Mouse (Mus musculus) G1E (cell line): ENCODE measurements around the gene Nod2. TPM values are rescaled to one million over a fixed set of nuclear protein-coding genes. Genes with fewer than 3 reads are reported as not detected.

Experiments used
- ATAC-seq: 2 replicates; pipeline ENCODE4 v1.8.0; 2016; ENCODE audit warnings: mild to moderate bottlenecking; ENCODE audit not compliant: insufficient number of reproducible peaks, poor library complexity, low FRiP score, severe bottlenecking; ENCODE audit errors: extremely low read depth
- DNase-seq: peaks from one replicate; pipeline ENCODE4 v3.0.0; 2012; ENCODE audit warnings: low spot score
- H3K27me3 ChIP-seq: 2 replicates; pipeline ENCODE4 v1.6.1; 2012; ENCODE audit warnings: mild to moderate bottlenecking, low read length, inconsistent platforms; ENCODE audit not compliant: insufficient read depth
- H3K36me3 ChIP-seq: replicated peaks from 2 replicates; pipeline ENCODE3; 2012; ENCODE audit warnings: mild to moderate bottlenecking, inconsistent platforms
- H3K4me1 ChIP-seq: 2 replicates; pipeline ENCODE4 v1.6.1; 2012; ENCODE audit warnings: low read depth, low read length, inconsistent platforms, mixed read lengths; ENCODE audit not compliant: insufficient read depth
- H3K4me3 ChIP-seq: 2 replicates; pipeline ENCODE4 v1.5.1; 2012; ENCODE audit warnings: low read depth, mild to moderate bottlenecking, inconsistent platforms, low read length, moderate library complexity, mixed read lengths
- H3K9me3 ChIP-seq: replicated peaks from 2 replicates; pipeline ENCODE4 v1.6.1; 2012; ENCODE audit warnings: inconsistent platforms
- CTCF ChIP-seq: IDR thresholded peaks from 2 replicates; pipeline ENCODE4 v1.5.1; 2012; ENCODE audit warnings: low read depth, low read length, inconsistent platforms, mixed read lengths
- GATA1 ChIP-seq: IDR thresholded peaks from 2 replicates; pipeline ENCODE4 v1.6.1; 2012; ENCODE audit warnings: borderline replicate concordance, low read length, inconsistent platforms, mixed read lengths
- GATA2 ChIP-seq: IDR thresholded peaks from 2 replicates; pipeline ENCODE4 v1.6.1; 2012; ENCODE audit warnings: low read depth, low read length, inconsistent platforms, borderline replicate concordance
- POLR2AphosphoS5 ChIP-seq: IDR thresholded peaks from 2 replicates; pipeline ENCODE4 v1.6.1; 2012; ENCODE audit warnings: low read depth, low read length, inconsistent platforms; ENCODE audit not compliant: insufficient replicate concordance
- TAL1 ChIP-seq: conservative IDR thresholded peaks from 2 replicates; pipeline ENCODE4 v1.6.1; 2012; ENCODE audit warnings: low read depth, low read length, inconsistent platforms, mixed read lengths
- polyA plus RNA-seq: library from polyadenylated mRNA; stranded (reverse); fragments of >175 nt; gene quantifications from 2 replicates; pipeline ENCODE4 v1.2.3, GENCODE M21; 2012
- total RNA-seq, 2 experiments: library from RNA; stranded (forward) in 1 of 2; stranded (reverse) in 1 of 2; fragments of 200-1000 nt in 1 of 2; fragments of >200 nt in 1 of 2; fragmentation: Nextera tagmentation in 1 of 2; gene quantifications; 2 replicates each; pipeline ENCODE4 v1.2.3; 2014 to 2017

Nod2 gene
- total and polyA plus RNA-seq, 3 experiments: 0.07 to 1.1 (median 0.22) TPM

DNA sequence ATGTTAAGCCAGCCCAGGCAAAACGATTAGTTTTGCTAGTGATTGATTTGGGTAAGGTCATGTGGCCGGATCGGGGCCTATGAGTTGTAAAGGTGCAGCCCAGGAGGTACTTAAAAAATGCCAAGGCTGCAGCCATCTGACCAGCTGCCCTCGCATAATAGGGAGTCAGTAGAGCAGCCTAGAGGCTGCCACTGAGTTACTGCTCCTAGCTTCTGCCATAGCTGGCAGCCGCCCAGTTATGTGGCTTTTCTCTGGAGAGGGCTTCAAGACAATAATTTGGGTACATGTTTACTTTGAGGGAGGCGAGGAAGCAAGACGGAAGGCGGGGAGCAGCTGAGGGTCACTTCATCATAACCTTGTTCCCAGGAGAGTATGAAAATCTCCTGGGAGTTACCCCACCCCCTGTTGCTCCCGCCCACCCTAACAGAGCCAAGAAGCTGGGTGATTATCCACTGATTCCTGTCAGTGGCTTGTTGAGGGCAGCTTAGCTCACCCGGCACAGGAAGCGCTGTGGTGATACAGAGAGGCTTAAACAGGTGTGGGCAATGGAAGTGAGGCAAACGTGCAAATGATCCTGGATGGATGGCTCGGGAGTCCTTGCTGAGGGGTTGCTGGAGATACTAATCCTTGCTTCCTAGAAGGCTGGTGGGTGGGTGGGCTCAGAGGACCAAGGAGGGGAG, 41.6 kb upstream of the Nod2 start:
- no peak for ATAC-seq
- DNase-seq: no peak
- H3K36me3 ChIP-seq: no peaks in the 10 kb centered on the region
- no peak overlapping the region for H3K4me3 ChIP-seq
- H3K4me1 ChIP-seq: no peaks in the 10 kb centered on the region
- H3K9me3 ChIP-seq: no peaks in the 10 kb centered on the region
- TF ChIP-seq POLR2AphosphoS5 (no peak), CTCF (no peak), GATA1 (no peak)
- H3K27me3 ChIP-seq: no peaks in the 10 kb centered on the region

DNA sequence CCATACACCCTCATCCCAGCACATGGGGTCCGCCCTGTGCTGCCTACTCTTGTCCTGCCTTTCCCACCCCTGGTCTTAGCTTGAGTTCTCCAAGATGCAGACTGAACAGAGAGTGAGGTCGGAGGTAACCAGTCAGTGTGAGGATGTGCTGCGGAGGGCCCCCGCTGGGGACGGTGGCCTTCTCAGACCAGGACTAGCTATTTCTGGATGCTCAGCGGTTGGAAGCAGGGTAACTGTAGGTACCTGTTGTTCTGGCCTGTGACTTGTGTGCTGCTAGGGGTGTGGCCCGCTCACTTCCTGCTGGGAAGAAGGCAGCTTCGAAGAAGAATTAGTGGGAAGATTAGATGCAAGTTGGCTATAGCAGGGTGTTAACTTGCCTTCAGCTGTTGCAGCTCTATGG, 38.1 kb upstream of the Nod2 start:
- Histone ChIP-seq H3K27me3 (no peaks in the 10 kb centered on the region), H3K4me1 (no peaks in the 10 kb centered on the region), H3K36me3 (no peaks in the 10 kb centered on the region), H3K9me3 (no peaks in the 10 kb centered on the region), H3K4me3 (no peak overlapping the region)
- no peak for TF ChIP-seq CTCF
- no peak for TF ChIP-seq POLR2AphosphoS5
- no peak for TF ChIP-seq GATA2
- no peak for TF ChIP-seq GATA1
- no peak for TF ChIP-seq TAL1
- ATAC-seq (no peak), DNase-seq (no peak)

DNA sequence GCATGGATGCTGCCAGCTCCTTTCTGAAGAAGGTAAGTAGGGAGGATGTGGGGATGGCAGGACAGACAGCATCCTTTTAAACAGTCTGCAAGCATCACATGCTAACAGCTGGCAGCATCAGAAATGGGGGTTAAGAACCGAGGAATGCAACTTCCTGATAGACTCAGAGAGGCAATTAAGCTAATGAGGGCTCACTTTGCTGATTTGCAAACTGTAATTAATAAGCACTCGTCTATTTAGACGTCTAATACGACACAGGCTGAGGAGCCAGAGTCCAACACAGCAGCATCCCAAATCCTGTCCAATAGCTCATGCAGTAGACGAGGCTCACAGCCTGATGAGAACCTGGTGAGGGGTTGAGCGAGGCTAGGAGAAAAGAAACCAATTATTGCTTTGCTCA, 36.8 kb upstream of the Nod2 start:
- TF ChIP-seq POLR2AphosphoS5: no peak
- TF ChIP-seq GATA1: no peak
- no peak for TF ChIP-seq TAL1
- TF ChIP-seq GATA2: no peak
- no peak for TF ChIP-seq CTCF
- Histone ChIP-seq H3K9me3 (no peaks in the 10 kb centered on the region), H3K27me3 (no peaks in the 10 kb centered on the region), H3K4me3 (no peak overlapping the region), H3K4me1 (no peaks in the 10 kb centered on the region), H3K36me3 (no peaks in the 10 kb centered on the region)
- DNase-seq (no peak), ATAC-seq (no peak)

DNA sequence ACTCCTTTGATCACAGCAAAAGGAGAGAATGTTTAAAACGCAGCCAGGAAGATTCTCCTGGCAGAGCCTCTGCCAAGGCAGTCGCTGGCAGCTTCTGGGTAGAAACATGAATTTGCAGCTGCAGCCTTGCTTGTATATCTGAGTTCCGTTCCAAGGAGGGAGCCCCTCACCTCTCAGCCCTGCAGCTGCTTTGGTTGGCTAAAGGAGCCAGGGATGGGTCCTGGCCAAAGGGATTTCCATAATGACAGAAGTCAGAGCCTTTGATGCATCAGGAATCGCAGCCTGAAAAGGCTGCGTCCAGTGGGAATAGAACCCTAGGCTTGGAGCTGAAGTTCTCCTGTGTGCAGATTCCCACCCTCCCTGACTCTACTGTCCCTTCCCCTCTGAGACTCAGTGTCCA, 32.1 kb upstream of the Nod2 start:
- Histone ChIP-seq H3K4me3 (no peak overlapping the region), H3K9me3 (no peaks in the 10 kb centered on the region), H3K36me3 (no peaks in the 10 kb centered on the region), H3K27me3 (peaks cover 10% of the 10 kb centered on the region; the same call in 1 of the 2 replicates), H3K4me1 (no peaks in the 10 kb centered on the region)
- no peak for ATAC-seq
- no peak for TF ChIP-seq TAL1
- no peak for TF ChIP-seq GATA2
- no peak for TF ChIP-seq GATA1
- no peak for TF ChIP-seq CTCF
- no peak for TF ChIP-seq POLR2AphosphoS5
- DNase-seq: no peak

DNA sequence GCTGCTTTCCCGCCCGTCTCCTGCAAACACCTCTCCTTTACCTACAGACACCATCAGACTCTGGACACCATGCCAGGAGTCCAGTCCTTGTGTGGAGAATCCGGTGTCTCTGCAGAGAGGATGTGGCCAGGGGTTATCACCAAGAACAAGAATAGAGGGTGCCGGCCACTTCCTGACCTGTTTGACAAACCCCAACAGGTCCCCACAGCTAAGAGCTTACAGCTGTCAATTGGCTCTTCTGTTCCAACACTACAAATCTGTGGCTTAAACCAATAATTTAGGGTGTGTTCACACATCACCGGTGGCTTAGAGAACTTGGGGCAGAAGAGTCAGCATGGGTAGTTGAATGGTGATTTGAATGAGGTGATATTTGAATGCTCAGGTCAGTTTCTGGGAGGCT, 28.5 kb upstream of the Nod2 start:
- Histone ChIP-seq H3K4me1 (no peaks in the 10 kb centered on the region), H3K36me3 (no peaks in the 10 kb centered on the region), H3K27me3 (peaks cover 14% of the 10 kb centered on the region; the same call in 1 of the 2 replicates), H3K9me3 (no peaks in the 10 kb centered on the region), H3K4me3 (no peak overlapping the region)
- DNase-seq (no peak), ATAC-seq (no peak)
- TF ChIP-seq GATA2 (no peak), POLR2AphosphoS5 (no peak), CTCF (no peak), GATA1 (no peak), TAL1 (no peak)

DNA sequence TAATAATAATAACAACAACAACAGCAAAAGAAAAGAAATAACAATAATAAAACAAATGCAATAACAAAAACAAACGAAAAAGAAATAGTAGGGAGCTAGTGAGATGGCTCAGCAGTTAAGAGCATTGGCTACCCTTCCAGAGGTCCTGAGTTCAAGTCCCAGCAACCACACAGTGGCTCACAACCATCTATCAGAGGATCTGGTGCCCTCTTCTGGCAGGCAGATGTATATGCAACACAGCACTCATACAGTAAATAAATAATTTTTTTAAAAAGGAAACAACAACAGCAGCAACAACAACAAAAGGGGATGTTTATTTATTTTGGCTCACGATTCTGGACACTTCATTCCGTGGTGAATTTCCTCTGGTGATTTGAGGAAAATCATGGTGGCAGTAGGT, 27.6 kb upstream of the Nod2 start:
- peaks cover 4% of the 10 kb centered on the region for H3K36me3 ChIP-seq
- TF ChIP-seq CTCF: no peak
- DNase-seq (no peak), ATAC-seq (no peak)
- no peaks in the 10 kb centered on the region for H3K4me1 ChIP-seq
- H3K9me3 ChIP-seq: no peaks in the 10 kb centered on the region
- H3K27me3 ChIP-seq: peaks cover 14% of the 10 kb centered on the region; the same call in 1 of the 2 replicates
- no peak overlapping the region for H3K4me3 ChIP-seq
